Comparison of ENCODE assay signal across 8 mouse cellular contexts in the genomic region with DNA sequence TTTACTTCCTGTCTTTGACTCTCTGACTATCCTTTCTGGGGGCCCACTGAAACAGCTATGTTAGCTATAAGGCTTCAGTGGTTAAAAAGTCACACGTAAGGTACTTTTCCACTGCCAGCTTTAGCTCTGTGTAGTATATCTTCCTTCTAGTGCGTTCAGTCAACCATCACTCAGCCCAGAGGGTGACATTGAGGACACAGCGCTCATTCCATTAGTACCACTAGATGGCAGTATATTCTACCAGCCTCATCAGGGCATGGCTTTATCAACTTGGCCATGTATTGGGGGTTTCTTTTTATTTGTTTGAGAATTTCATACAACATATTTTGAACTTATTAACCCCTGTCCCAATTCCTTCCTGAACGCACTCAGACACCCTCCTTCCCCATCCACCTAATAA.
DNase-seq lines count a peak whose midpoint lies in the region; TF ChIP-seq lines count a peak whose summit lies in the region.

No protein-coding gene starts in this region.

- TF ChIP-seq POLR2A in embryonic fibroblast, embryonic 13.5 days (IDR thresholded peaks at IDR 0.05; ENCODE audit: low read depth, low read length), result no peak

- H3K4me1 ChIP-seq in embryonic fibroblast, embryonic 13.5 days (ENCODE audit: control insufficient read depth, insufficient read depth, low read length), result no peaks in the 10 kb centered on the region; the same call in 1 of the 2 replicates

- peak; percentile 16 for DNase-seq in adrenal gland, postnatal 10 days
- DNase-seq in adrenal gland, adult 18-20 months (ENCODE audit: low spot score in 2 of 2), result no peak
- DNase-seq in thymus, postnatal 0 days (ENCODE audit: low spot score), result peak; percentile 65
- DNase-seq in thymus, adult 18-20 months, result no peak
- DNase-seq in induced T-regulatory cell, adult 2 months (ENCODE audit: low read depth), result peak; percentile 80
- DNase-seq in lung, postnatal 14 days, result peak; percentile 44
- peak; percentile 34 for DNase-seq in thymus, postnatal 14 days

- TF ChIP-seq CTCF in embryonic fibroblast, embryonic 13.5 days (IDR thresholded peaks at IDR 0.05; ENCODE audit: borderline replicate concordance, insufficient read depth, low read length), result peak; percentile 40; the same call in 1 of the 2 replicates

- no peak overlapping the region for H3K27ac ChIP-seq in embryonic fibroblast, embryonic 13.5 days (ENCODE audit: insufficient read depth, low read length)

- H3K4me3 ChIP-seq in embryonic fibroblast, embryonic 13.5 days (ENCODE audit: insufficient read depth, low read length), result no peak overlapping the region

Comparison
In these comparisons a context has a peak if more than half of its experiments do, and no peak if none do; other contexts are left out.
1. DNase-seq: peak in adrenal gland, postnatal 10 days (single experiment), thymus, postnatal 0 days (single experiment), induced T-regulatory cell, adult 2 months (single experiment), lung, postnatal 14 days (single experiment) and thymus, postnatal 14 days (single experiment); none in adrenal gland, adult 18-20 months (0 of 2) and thymus, adult 18-20 months (0 of 2).